Mouse (Mus musculus) erythroblast, embryonic 14.5 days (primary cell): ENCODE measurements around the gene 3100002H09Rik. TPM values are rescaled to one million over a fixed set of nuclear protein-coding genes. Genes with fewer than 3 reads are reported as not detected.

Experiments used
- H3K27me3 ChIP-seq: 2 replicates; pipeline ENCODE4 v1.6.1; 2012; ENCODE audit warnings: inconsistent platforms; ENCODE audit not compliant: control insufficient read depth
- H3K36me3 ChIP-seq: 2 replicates; pipeline ENCODE4 v1.6.1; 2012; ENCODE audit warnings: mild to moderate bottlenecking, inconsistent platforms; ENCODE audit not compliant: control insufficient read depth
- H3K4me1 ChIP-seq: 2 replicates; pipeline ENCODE4 v1.6.1; 2012; ENCODE audit warnings: inconsistent platforms; ENCODE audit not compliant: control insufficient read depth
- H3K4me3 ChIP-seq: replicated peaks from 2 replicates; pipeline ENCODE3; 2012; ENCODE audit warnings: moderate library complexity, mild to moderate bottlenecking, inconsistent platforms
- H3K9me3 ChIP-seq: 2 replicates; pipeline ENCODE4 v1.6.1; 2012; ENCODE audit warnings: low read length, inconsistent platforms, mixed read lengths; ENCODE audit not compliant: control insufficient read depth
- GATA1 ChIP-seq: IDR thresholded peaks from 2 replicates; pipeline ENCODE4 v1.6.1; 2012; ENCODE audit warnings: low read length, inconsistent platforms, mixed read lengths
- TAL1 ChIP-seq: IDR thresholded peaks from 3 replicates; pipeline ENCODE4 v1.6.1; 2012; ENCODE audit warnings: low read length, inconsistent platforms, mixed read lengths
- polyA plus RNA-seq: library from polyadenylated mRNA; stranded (reverse); fragments of >175 nt; gene quantifications from 2 replicates; pipeline ENCODE4 v1.2.3, GENCODE M21; 2012

The 3100002H09Rik gene
- polyA plus RNA-seq, 1 experiment: not detected

DNA sequence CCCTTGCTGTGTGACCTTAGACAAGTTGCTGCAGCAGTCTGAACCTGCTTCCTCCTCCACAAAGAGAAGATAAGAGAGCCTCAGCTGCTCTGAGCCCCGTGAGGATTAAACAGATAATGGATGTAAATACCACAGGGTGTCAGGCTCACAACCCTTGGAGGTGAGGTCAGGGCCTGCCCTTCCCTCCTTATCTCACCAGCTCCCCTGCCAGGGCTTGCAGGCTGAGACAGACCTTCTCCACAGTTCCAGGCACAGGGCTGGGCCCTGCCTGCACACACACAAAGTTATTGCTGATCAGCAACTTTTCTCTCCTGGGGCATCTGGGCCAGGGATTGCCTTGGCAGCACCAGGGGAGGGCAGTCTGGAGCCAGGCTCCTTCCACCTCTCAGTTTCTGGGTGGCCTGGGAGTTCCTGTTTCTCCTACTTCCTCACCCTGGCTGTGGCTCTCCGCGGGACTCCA lies 34.4 kb upstream of the 3100002H09Rik start:
- TF ChIP-seq GATA1 (no peak; the same call in 1 of the 2 replicates), TAL1 (peak; percentile 36; the same call in 1 of the 3 replicates)
- Histone ChIP-seq H3K27me3 (peaks cover 78% of the 10 kb centered on the region), H3K36me3 (no peaks in the 10 kb centered on the region), H3K4me3 (peak overlapping the region; percentile 10), H3K9me3 (no peaks in the 10 kb centered on the region), H3K4me1 (peaks cover 34% of the 10 kb centered on the region)

DNA sequence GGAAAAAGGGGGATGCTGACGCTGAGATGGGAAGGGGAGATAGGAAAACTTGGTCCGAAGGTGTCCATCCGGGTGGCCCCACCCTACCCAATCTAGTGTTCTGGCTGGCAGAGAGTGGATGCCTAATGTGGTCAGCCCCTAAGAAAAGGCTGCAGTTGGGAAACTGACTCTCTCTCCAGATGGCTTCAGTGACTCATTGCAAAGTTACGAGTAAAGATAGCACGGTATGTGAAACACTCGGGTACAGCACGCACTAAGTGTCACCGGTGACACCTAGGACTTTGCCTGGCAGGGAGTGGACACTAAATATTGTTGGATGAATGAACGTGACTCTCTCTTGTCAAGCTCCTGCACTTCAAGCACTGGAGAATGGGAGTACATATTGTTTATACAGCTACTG lies 33.3 kb upstream of the 3100002H09Rik start:
- Histone ChIP-seq H3K36me3 (no peaks in the 10 kb centered on the region), H3K27me3 (peaks cover 78% of the 10 kb centered on the region), H3K4me3 (no peak overlapping the region), H3K4me1 (peaks cover 37% of the 10 kb centered on the region), H3K9me3 (no peaks in the 10 kb centered on the region)
- TF ChIP-seq GATA1 (no peak), TAL1 (no peak)

GRCm38 (mm10) chr4:124639715-124640114 lies 29.1 kb upstream of the 3100002H09Rik start:
- H3K9me3 ChIP-seq: no peaks in the 10 kb centered on the region
- no peak overlapping the region for H3K4me3 ChIP-seq
- peaks cover 63% of the 10 kb centered on the region for H3K27me3 ChIP-seq
- H3K4me1 ChIP-seq: peaks cover 16% of the 10 kb centered on the region
- TF ChIP-seq GATA1 (no peak), TAL1 (no peak)
- no peaks in the 10 kb centered on the region for H3K36me3 ChIP-seq

DNA sequence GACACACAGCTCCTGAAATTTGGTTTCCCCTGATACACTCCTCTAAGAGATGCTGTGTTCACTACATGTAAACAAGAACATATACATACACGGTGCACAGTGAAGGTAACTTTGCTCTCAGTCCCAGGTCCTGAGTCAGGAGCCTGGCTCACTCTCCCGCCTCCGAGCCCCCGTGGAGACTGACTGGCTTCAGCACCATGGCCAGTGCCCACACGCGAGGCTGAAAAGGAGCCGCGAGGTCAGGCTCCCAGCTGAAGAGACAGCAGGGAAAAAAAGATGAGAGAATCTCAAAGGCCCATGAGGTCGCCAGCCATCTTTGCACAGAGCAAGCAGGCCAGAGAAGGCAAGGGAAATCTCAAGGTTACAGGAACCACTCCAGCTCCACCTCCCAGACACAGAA lies 22.7 kb upstream of the 3100002H09Rik start:
- H3K9me3 ChIP-seq: no peaks in the 10 kb centered on the region
- H3K4me1 ChIP-seq: peaks cover 3% of the 10 kb centered on the region; the same call in 1 of the 2 replicates
- TF ChIP-seq TAL1 (no peak), GATA1 (no peak)
- no peak overlapping the region for H3K4me3 ChIP-seq
- H3K27me3 ChIP-seq: peaks cover 27% of the 10 kb centered on the region
- H3K36me3 ChIP-seq: no peaks in the 10 kb centered on the region

DNA sequence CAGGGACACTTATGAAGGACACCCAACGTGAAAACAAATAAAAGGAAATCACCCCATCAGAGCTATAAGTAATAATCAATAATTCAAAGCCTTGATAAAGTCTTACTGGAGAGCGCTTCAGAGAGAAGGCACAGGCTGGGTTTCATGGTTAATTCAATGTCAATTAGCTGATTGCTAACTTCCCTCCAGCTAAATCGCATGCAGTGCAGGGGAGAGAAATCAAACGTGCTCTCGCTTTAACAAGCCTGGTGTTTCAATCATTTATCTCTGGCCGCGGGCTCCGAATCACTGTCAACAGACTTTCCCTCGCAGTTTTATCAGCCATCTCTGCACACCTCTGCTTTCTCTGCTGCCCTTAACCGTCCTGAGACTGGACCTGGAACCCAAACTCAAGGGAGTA lies 22.3 kb upstream of the 3100002H09Rik start:
- Histone ChIP-seq H3K36me3 (no peaks in the 10 kb centered on the region), H3K27me3 (peaks cover 24% of the 10 kb centered on the region), H3K4me3 (no peak overlapping the region), H3K9me3 (no peaks in the 10 kb centered on the region), H3K4me1 (peaks cover 3% of the 10 kb centered on the region; the same call in 1 of the 2 replicates)
- no peak for TF ChIP-seq TAL1
- TF ChIP-seq GATA1: no peak

- TF ChIP-seq TAL1: no peak
- no peak for TF ChIP-seq GATA1
- Histone ChIP-seq H3K4me1 (peaks cover 3% of the 10 kb centered on the region; the same call in 1 of the 2 replicates), H3K4me3 (no peak overlapping the region), H3K36me3 (no peaks in the 10 kb centered on the region), H3K9me3 (no peaks in the 10 kb centered on the region), H3K27me3 (peaks cover 16% of the 10 kb centered on the region)
Observed at GRCm38 (mm10) chr4:124631456-124631855, 20.9 kb upstream of the 3100002H09Rik start.

- TF ChIP-seq GATA1 (no peak), TAL1 (no peak)
- no peaks in the 10 kb centered on the region for H3K36me3 ChIP-seq
- no peaks in the 10 kb centered on the region for H3K9me3 ChIP-seq
- H3K4me1 ChIP-seq: peaks cover 18% of the 10 kb centered on the region
- H3K4me3 ChIP-seq: no peak overlapping the region
- H3K27me3 ChIP-seq: peaks cover 25% of the 10 kb centered on the region
Observed at GRCm38 (mm10) chr4:124626836-124627235, 16.2 kb upstream of the 3100002H09Rik start.

- peaks cover 41% of the 10 kb centered on the region for H3K27me3 ChIP-seq
- TF ChIP-seq GATA1 (no peak), TAL1 (no peak)
- no peaks in the 10 kb centered on the region for H3K9me3 ChIP-seq
- H3K36me3 ChIP-seq: no peaks in the 10 kb centered on the region
- peaks cover 21% of the 10 kb centered on the region for H3K4me1 ChIP-seq
- no peak overlapping the region for H3K4me3 ChIP-seq
Observed at GRCm38 (mm10) chr4:124624111-124624581, 13.5 kb upstream of the 3100002H09Rik start.

DNA sequence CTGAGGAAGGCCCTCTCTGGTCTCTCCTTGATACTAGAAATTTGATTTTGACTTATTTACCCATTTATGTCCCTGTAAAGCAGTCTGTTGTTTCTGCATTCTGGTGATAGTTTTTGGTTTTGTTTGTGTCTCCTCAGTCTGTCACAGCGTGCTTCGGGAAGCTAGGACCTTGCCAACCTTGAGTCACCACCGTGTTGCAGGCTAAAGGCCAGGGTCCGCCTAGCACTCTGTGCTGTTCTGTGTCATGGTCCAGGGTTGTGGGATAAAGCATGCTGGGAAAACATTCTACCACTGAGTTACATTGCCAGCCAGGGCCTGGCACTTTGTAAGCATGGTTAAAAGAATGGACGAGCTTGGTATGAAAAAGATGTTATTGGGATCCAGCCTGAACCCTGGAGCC lies 12.0 kb upstream of the 3100002H09Rik start:
- H3K27me3 ChIP-seq: peaks cover 54% of the 10 kb centered on the region
- no peaks in the 10 kb centered on the region for H3K36me3 ChIP-seq
- H3K9me3 ChIP-seq: no peaks in the 10 kb centered on the region
- H3K4me1 ChIP-seq: peaks cover 21% of the 10 kb centered on the region
- H3K4me3 ChIP-seq: no peak overlapping the region
- TF ChIP-seq GATA1 (no peak), TAL1 (no peak)

DNA sequence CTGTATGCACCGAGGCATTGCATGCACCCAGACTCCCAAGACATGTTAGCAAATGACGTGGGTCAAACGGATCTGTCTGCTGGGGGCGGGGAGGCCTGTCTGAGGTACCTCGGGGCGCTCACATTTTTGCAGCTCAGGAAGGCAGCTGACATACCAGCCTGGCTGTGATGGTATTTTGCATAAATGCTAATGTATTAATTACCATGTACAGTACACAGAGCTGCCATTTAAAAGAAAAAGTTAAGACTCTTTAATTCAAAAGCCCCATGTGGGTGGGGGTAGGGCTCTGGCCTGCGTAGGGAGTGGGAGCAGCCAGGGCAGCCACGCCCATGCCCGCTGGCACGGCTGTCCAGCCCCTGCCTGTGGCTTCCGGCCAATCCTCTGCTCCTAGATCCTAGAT lies 10.8 kb upstream of the 3100002H09Rik start:
- H3K36me3 ChIP-seq: no peaks in the 10 kb centered on the region
- H3K9me3 ChIP-seq: no peaks in the 10 kb centered on the region
- peaks cover 63% of the 10 kb centered on the region for H3K27me3 ChIP-seq
- no peak overlapping the region for H3K4me3 ChIP-seq
- TF ChIP-seq GATA1 (no peak), TAL1 (no peak)
- peaks cover 21% of the 10 kb centered on the region for H3K4me1 ChIP-seq
